Mouse (Mus musculus) forebrain, embryonic 10.5 days (tissue): ENCODE measurements around the gene Xrn1. TPM values are rescaled to one million over a fixed set of nuclear protein-coding genes. Genes with fewer than 3 reads are reported as not detected.
"Not testable (repeated sequence)": the region's sequence is repeated elsewhere in the genome, so short reads cannot be mapped to it uniquely, and the experiment has no call there.

Source experiments
- DNase-seq: peaks from one replicate; pipeline ENCODE4 v3.0.0-alpha.2; 2017; ENCODE audit warnings: low spot score; ENCODE audit errors: extremely low spot score
- H3K27ac ChIP-seq: fragments of 300-500 bp; sonication (generic); 2 replicates; pipeline ENCODE4 v1.5.1; 2016; ENCODE audit warnings: mild to moderate bottlenecking
- H3K27me3 ChIP-seq: fragments of 300-500 bp; sonication (generic); 2 replicates; pipeline ENCODE4 v1.6.1; 2016; ENCODE audit warnings: mild to moderate bottlenecking; ENCODE audit not compliant: poor library complexity, severe bottlenecking
- H3K36me3 ChIP-seq: fragments of 300-500 bp; sonication (generic); replicated peaks from 2 replicates; pipeline ENCODE4 v1.6.1; 2016; ENCODE audit warnings: mild to moderate bottlenecking, moderate library complexity
- H3K4me1 ChIP-seq: fragments of 300-500 bp; sonication (generic); 2 replicates; pipeline ENCODE4 v1.6.1; 2016
- H3K4me3 ChIP-seq: fragments of 300-500 bp; sonication (generic); 2 replicates; pipeline ENCODE4 v1.5.1; 2016; ENCODE audit warnings: mild to moderate bottlenecking, moderate library complexity
- H3K9me3 ChIP-seq: fragments of 300-500 bp; sonication (generic); 2 replicates; pipeline ENCODE4 v1.6.1; 2016; ENCODE audit warnings: mild to moderate bottlenecking, moderate library complexity
- WGBS: fragments of 180-500 bp; shearing (Covaris S2); methylation state at CpG from one replicate; pipeline ENCODE4 v1.1.7; 2016; 5-methylcytosine and 5-hydroxymethylcytosine counted together
- polyA plus RNA-seq: library from polyadenylated mRNA; unstranded; fragments of >200 nt; fragmentation: Nextera tagmentation; extraction: Ambion mirVana; gene quantifications from 2 replicates; pipeline ENCODE4 v1.2.1, GENCODE M21; 2016

Xrn1 gene
- polyA plus RNA-seq, 1 experiment from 2014 or later = 19.5 TPM

DNA sequence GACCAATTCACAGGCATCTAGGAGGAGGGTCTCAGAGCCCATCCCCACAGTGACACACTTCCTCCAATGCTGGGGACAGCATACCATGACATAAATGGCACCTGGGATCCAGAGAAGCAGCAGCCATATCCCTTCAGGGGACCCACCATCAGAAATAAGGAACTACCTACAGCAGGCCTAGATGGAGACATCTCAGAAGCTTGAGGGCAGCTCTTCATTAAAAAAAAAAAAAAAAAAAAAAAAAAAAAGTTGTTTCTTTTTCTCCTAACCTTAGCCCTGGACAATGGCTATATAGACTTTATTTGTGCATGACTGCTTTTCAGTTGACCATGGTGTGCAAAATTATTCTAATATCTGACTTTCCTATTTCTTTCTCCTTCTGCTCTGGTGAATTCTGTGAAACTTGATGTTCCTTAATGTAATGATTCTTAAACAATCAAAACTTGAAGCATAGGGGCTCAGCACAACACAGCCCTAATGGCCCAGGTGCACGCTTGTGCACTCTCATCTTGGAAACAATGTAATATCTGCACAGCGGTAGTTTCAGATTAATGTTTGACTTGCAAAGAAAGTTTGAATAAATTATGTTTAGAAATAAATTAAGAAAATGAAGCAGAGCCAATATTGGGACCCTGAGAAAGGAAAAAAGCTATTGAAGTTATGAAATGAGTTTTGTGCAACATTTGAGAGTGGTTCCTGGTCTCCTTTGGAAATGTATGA lies 108.7 kb downstream of the Xrn1 start:
- no peak for DNase-seq
- WGBS = 92% methylated on average over 2 of the region's 2 CpGs
- Histone ChIP-seq H3K4me3 (no peak overlapping the region), H3K27ac (no peak overlapping the region), H3K9me3 (peaks cover 8% of the 10 kb centered on the region), H3K4me1 (no peaks in the 10 kb centered on the region), H3K27me3 (no peaks in the 10 kb centered on the region), H3K36me3 (peaks cover 10% of the 10 kb centered on the region)

DNA sequence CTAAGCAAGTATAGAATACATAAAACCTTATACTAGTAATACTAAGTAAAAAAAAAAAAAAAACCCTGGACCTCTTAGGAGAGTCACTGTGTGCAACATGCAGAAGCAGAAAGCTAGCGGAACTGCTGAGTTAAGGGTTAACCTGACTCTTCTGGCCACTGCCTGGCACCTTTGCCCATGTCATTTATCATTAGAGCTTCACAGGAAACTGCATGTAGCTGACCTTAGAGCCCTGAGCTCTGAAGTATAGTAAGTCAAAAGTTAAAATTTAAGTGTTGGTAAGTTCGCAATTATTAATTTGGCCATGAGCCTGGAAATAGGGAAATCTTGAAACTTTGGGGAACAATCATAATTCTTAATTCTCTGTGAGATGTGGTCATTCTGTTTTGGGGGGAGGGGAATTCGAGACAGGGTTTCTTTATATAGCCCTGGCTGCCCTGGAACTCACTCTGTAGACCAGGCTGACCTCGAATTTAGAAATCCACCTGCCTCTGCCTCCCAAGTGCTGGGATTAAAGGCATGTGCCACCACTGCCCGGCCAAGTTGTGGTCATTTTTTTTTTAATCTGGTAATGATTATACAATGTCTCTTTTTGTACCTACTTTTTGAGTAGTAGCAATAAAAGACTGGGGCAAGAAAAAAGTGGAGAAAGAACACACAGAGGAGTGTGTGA lies 109.4 kb downstream of the Xrn1 start:
- Histone ChIP-seq H3K27ac (no peak overlapping the region), H3K36me3 (peaks cover 3% of the 10 kb centered on the region), H3K27me3 (no peaks in the 10 kb centered on the region), H3K9me3 (peaks cover 1% of the 10 kb centered on the region; the same call in 1 of the 2 replicates), H3K4me3 (no peak overlapping the region), H3K4me1 (no peaks in the 10 kb centered on the region)
- 90% methylated on average over 5 of the region's 5 CpGs for WGBS
- no peak for DNase-seq

- Histone ChIP-seq H3K27me3 (no peaks in the 10 kb centered on the region), H3K4me3 (no peak overlapping the region), H3K27ac (no peak overlapping the region), H3K4me1 (no peaks in the 10 kb centered on the region), H3K36me3 (no peaks in the 10 kb centered on the region), H3K9me3 (no peaks in the 10 kb centered on the region; the same call in 1 of the 2 replicates)
- 79% methylated on average over 2 of the region's 2 CpGs for WGBS
- DNase-seq = no peak
These were observed 112.9 kb downstream of the Xrn1 start for GRCm38 (mm10) chr9:96067507-96067906.

DNA sequence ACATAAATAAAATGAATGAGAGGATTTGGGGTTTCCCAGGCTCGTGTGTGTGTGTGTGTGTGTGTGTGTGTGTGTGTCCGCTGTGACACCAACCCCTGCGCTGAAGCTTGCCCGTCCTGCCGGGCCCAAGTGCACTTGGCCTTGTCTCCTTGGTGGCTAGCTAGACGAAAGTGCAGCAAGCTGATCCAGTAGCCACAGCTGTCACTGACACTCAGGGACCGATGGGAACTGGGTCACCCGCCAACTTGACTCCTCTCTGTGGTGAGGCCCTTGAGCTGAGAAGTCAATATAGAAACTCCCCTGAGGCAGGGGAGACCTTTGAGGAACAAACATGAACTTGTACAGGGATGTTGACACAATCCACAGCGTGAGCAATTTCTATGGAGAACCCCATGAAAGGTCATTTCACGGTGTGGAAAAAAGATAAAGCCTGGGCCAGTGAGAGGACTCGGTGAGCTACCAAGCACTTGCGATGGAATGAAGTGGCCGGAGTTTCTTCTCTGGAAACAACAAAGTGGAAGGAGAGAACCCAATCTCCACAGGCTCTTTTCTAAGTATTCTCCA lies 124.3 kb downstream of the Xrn1 start:
- DNase-seq = no peak
- H3K9me3 ChIP-seq = peaks cover 5% of the 10 kb centered on the region; the same call in 1 of the 2 replicates
- H3K27me3 ChIP-seq = no peaks in the 10 kb centered on the region
- H3K36me3 ChIP-seq = no peaks in the 10 kb centered on the region
- H3K4me3 ChIP-seq = no peak overlapping the region
- 95% methylated on average over 13 of the region's 13 CpGs for WGBS
- H3K27ac ChIP-seq = no peak overlapping the region
- H3K4me1 ChIP-seq = no peaks in the 10 kb centered on the region

DNA sequence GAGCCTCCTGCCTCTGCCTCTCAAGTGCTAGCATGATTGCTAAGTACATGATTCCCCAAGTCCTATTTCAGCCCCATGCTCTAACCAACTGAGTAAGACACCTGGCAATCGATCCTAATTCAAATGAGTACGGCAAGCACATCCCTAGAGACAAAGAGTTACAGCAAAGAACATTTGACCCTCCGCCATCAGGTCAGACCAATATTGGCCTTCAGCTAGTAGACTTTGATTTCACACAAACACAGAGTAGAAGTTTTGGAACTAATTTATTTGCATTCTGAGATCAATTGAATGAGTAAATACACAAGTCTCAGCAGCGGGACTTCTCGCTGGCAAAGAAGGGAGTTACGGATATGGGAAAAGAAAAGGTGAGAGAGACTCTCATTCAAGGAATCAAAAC lies 130.7 kb downstream of the Xrn1 start:
- WGBS = 93% methylated on average over 6 of the region's 6 CpGs
- no peak overlapping the region for H3K4me3 ChIP-seq
- H3K9me3 ChIP-seq = no peaks in the 10 kb centered on the region
- H3K27ac ChIP-seq = no peak overlapping the region
- H3K36me3 ChIP-seq = no peaks in the 10 kb centered on the region
- H3K27me3 ChIP-seq = no peaks in the 10 kb centered on the region
- DNase-seq = no peak
- no peaks in the 10 kb centered on the region for H3K4me1 ChIP-seq

DNA sequence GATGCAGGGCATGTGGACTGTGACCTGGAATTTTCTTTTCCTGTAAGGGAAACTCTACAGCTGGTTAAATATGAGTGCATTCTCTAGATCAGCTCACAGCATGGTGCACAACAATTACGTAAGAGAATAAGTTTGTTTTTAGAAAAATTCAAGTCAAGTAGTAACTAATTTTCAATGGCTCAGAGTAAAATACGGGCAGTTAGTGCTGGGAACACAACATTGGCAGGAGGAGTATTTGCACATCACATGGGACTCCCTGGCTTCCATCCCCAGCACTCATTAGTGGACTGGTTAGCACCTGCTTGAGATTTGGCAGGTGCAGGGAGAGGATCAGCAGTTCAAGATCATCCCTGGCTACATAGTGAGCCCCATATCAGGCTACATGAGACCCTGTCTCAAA lies 133.1 kb downstream of the Xrn1 start:
- H3K4me1 ChIP-seq = no peaks in the 10 kb centered on the region
- no peak for DNase-seq
- H3K36me3 ChIP-seq = no peaks in the 10 kb centered on the region
- no peak overlapping the region for H3K4me3 ChIP-seq
- no peaks in the 10 kb centered on the region for H3K27me3 ChIP-seq
- 90% methylated on average over 2 of the region's 2 CpGs for WGBS
- no peak overlapping the region for H3K27ac ChIP-seq
- no peaks in the 10 kb centered on the region for H3K9me3 ChIP-seq

DNA sequence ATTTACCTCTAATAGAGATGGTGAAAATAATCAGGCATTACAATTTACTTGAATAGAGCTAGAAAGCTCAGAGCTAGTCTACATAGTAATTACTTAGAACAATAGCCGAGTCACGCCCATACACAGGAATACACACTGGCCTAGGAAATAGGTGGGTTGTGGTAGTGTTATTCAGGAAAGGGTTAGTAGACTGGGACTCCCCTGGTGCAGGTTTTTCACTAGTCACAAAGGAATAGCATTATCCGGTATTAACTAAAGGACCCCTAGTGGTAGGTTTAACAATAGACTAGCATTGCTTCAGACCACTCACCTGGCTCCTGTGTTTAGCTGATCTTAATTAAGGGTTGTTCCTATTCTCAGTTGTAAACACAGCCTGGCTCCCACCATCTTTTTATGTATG lies 133.9 kb downstream of the Xrn1 start:
- 80% methylated on average over 3 of the region's 3 CpGs for WGBS
- not testable (repeated sequence) for H3K36me3 ChIP-seq, DNase-seq, H3K9me3 ChIP-seq, H3K4me3 ChIP-seq, H3K27me3 ChIP-seq, H3K4me1 ChIP-seq, H3K27ac ChIP-seq

DNA sequence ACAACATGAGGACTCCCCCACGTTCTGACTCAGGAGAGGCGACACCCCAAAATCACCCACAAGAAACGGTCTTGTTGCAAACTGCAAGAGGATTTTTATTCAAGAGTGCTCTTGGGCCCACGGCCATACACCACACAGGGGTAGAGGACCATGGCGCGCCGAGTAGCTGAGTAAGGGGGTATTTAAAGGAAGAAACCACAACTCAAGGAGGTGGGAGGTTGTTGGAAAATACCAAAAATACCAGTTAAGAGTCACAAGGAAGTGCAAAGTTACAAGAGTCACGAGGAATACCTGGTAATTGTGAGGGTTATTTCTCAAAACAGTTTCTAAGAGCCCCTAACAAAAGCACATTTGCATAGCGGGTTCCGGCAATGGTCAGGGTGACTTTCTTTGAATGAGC lies 138.1 kb downstream of the Xrn1 start:
- WGBS = 86% methylated on average over 10 of the region's 10 CpGs
- H3K9me3 ChIP-seq = peaks cover 22% of the 10 kb centered on the region
- not testable (repeated sequence) for H3K36me3 ChIP-seq

DNA sequence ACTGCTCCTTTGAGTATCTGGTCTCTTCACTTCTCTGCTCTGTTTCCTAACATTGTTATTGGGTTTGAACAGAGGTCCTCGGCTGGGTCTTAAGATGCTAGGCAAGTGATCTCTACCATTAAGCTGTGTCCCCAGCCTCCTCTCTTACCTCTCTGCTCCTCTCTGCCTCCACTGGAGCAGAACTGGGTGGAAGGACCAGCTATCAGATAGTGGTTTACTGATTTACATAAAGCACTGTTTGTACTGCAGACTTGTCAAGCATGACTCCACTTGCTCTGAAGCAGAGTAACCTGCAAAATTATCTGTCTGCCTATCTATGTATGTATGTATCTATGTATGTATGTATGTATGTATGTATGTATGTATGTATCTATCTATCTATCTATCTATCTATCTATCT lies 138.7 kb downstream of the Xrn1 start:
- H3K4me1 ChIP-seq = no peaks in the 10 kb centered on the region
- H3K9me3 ChIP-seq = peaks cover 25% of the 10 kb centered on the region
- H3K27ac ChIP-seq = no peak overlapping the region
- no peaks in the 10 kb centered on the region for H3K36me3 ChIP-seq
- H3K4me3 ChIP-seq = no peak overlapping the region
- 96% methylated on average over 1 of the region's 1 CpGs for WGBS
- no peaks in the 10 kb centered on the region for H3K27me3 ChIP-seq
- no peak for DNase-seq

More for the DNA sequence above, 138.1 kb downstream of the Xrn1 start:
- not testable (repeated sequence) for DNase-seq, H3K4me3 ChIP-seq, H3K4me1 ChIP-seq, H3K27ac ChIP-seq, H3K27me3 ChIP-seq

DNA sequence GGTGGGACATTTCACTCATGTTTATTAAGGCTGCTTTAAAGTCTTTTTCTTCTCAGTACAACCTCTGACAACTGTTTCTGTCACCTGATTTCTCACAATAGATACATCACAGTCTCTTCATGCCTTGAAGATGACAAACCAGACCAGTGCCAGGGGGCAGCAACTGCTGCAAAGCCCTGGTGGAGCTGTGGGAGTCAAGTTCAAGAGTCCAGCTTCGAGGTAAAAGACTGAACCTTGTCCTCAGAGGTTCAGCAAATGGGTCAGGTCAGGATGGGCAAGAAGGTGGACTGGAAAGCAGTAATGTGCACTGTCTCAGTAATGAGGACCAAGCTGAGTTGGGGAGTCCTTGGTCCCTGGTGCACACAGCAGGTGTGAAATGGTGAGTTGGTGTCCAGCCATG lies 139.8 kb downstream of the Xrn1 start:
- Histone ChIP-seq H3K4me3 (no peak overlapping the region), H3K27me3 (no peaks in the 10 kb centered on the region), H3K36me3 (no peaks in the 10 kb centered on the region), H3K9me3 (peaks cover 36% of the 10 kb centered on the region), H3K4me1 (no peaks in the 10 kb centered on the region), H3K27ac (no peak overlapping the region)
- 68% methylated on average over 1 of the region's 1 CpGs for WGBS
- no peak for DNase-seq

DNA sequence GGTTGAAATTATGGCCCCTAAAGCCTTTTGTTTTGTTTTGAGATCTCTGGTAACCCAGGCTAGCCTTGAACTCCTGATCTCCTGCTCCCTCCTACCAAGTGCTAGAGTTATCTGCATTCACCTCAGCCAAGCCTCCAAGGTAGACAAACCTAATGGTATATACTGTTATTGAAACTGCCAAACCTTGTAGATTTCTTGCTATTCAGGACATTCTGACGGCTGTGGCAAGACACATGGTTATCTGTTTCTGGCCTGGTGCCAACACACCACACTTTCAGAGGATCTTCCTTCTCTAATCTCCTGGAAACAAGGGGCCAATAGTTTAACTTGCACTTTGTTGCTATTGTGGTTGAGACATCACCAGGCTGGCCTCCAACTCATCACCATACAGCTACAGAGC lies 140.6 kb downstream of the Xrn1 start:
- H3K36me3 ChIP-seq = no peaks in the 10 kb centered on the region
- no peak overlapping the region for H3K4me3 ChIP-seq
- WGBS = 90% methylated on average over 1 of the region's 1 CpGs
- DNase-seq = no peak
- no peaks in the 10 kb centered on the region for H3K27me3 ChIP-seq
- no peak overlapping the region for H3K27ac ChIP-seq
- peaks cover 45% of the 10 kb centered on the region for H3K9me3 ChIP-seq
- no peaks in the 10 kb centered on the region for H3K4me1 ChIP-seq

DNA sequence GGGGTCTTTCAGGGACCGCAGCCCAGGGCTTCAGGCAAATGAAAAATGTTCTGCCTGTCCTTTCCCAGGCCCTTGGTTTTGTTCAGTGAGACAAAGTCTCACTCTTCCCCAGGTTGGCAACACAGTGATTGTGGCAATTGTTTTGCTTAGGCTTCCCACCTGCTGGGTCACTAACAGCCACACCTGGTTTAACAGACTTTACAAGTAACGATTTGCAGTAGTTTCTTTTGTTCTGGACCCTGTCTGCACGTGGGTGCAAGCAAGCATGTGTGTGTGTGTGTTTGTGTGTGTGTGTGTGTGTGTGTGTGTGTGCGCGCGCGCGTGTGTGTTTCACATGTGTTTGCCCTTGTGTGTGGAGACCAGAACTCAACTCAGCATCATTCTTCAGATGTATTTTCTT lies 148.3 kb downstream of the Xrn1 start:
- Histone ChIP-seq H3K27me3 (no peaks in the 10 kb centered on the region), H3K4me1 (no peaks in the 10 kb centered on the region), H3K36me3 (no peaks in the 10 kb centered on the region), H3K9me3 (peaks cover 37% of the 10 kb centered on the region), H3K4me3 (no peak overlapping the region), H3K27ac (no peak overlapping the region)
- DNase-seq = no peak
- 88% methylated on average over 8 of the region's 8 CpGs for WGBS
